Mouse (Mus musculus): ENCODE results near the gene Slc30a4. TPM values are rescaled to one million over a fixed set of nuclear protein-coding genes. Genes with fewer than 3 reads are reported as not detected.

Gene Slc30a4
- polyA plus RNA-seq, 1 experiment from 2014 or later, result 3.7 TPM

GRCm38 (mm10) chr2:122709156-122709555 is 6.7 kb upstream of the Slc30a4 start:
- Histone ChIP-seq H3K4me3 (no peak overlapping the region), H3K9me3 (no peaks in the 10 kb centered on the region)
- WGBS, result 72% methylated on average over 1 of the region's 1 CpGs

GRCm38 (mm10) chr2:122708080-122708479 is 5.6 kb upstream of the Slc30a4 start:
- Histone ChIP-seq H3K27ac (no peak overlapping the region), H3K27me3 (ENCODE audit: insufficient read depth, poor library complexity, severe bottlenecking) (peaks cover 15% of the 10 kb centered on the region), H3K9me3 (no peaks in the 10 kb centered on the region), H3K4me3 (no peak overlapping the region), H3K4me1 (replicated peaks) (0 out of 2 replicates have a peak, but pooled peaks cover 4% of the 10 kb centered on the region), H3K36me3 (no peaks in the 10 kb centered on the region)
- DNase-seq (ENCODE audit: low spot score), result no peak
- 72% methylated on average over 3 of the region's 3 CpGs for WGBS

More at GRCm38 (mm10) chr2:122709156-122709555, 6.7 kb upstream of the Slc30a4 start:
- DNase-seq (ENCODE audit: low spot score), result no peak
- Histone ChIP-seq H3K27ac (no peak overlapping the region), H3K36me3 (no peaks in the 10 kb centered on the region), H3K27me3 (ENCODE audit: insufficient read depth, poor library complexity, severe bottlenecking) (peaks cover 4% of the 10 kb centered on the region), H3K4me1 (replicated peaks) (0 out of 2 replicates have a peak, but pooled peaks cover 4% of the 10 kb centered on the region)

GRCm38 (mm10) chr2:122704572-122704971 is 2.1 kb upstream of the Slc30a4 start:
- Histone ChIP-seq H3K27ac (no peak overlapping the region), H3K9me3 (no peaks in the 10 kb centered on the region), H3K27me3 (ENCODE audit: insufficient read depth, poor library complexity, severe bottlenecking) (peaks cover 23% of the 10 kb centered on the region), H3K4me3 (no peak overlapping the region), H3K4me1 (replicated peaks) (peaks cover 22% of the 10 kb centered on the region), H3K36me3 (no peaks in the 10 kb centered on the region)
- DNase-seq (ENCODE audit: low spot score), result no peak
- 87% methylated on average over 2 of the region's 2 CpGs for WGBS

- no peak for DNase-seq (ENCODE audit: low spot score)
Measured at GRCm38 (mm10) chr2:122701871-122702180, 637 bp downstream of the Slc30a4 start.

GRCm38 (mm10) chr2:122701012-122701411 is 1.5 kb downstream of the Slc30a4 start:
- DNase-seq (ENCODE audit: low spot score), result no peak
- H3K36me3 ChIP-seq, result no peaks in the 10 kb centered on the region
- WGBS, result 69% methylated on average over 8 of the region's 8 CpGs
- peak overlapping the region; percentile 75; the same call in 1 of the 2 replicates for H3K4me3 ChIP-seq
- peaks cover 23% of the 10 kb centered on the region for H3K27me3 ChIP-seq (ENCODE audit: insufficient read depth, poor library complexity, severe bottlenecking)
- no peaks in the 10 kb centered on the region for H3K9me3 ChIP-seq
- H3K27ac ChIP-seq, result no peak overlapping the region
- H3K4me1 ChIP-seq (replicated peaks), result peaks cover 18% of the 10 kb centered on the region

More at GRCm38 (mm10) chr2:122701871-122702180, 637 bp downstream of the Slc30a4 start:
- WGBS, result under 1% methylated on average over 15 of the region's 15 CpGs
- Histone ChIP-seq H3K36me3 (no peaks in the 10 kb centered on the region), H3K4me1 (replicated peaks) (peaks cover 18% of the 10 kb centered on the region), H3K27ac (peak overlapping the region; percentile 89), H3K27me3 (ENCODE audit: insufficient read depth, poor library complexity, severe bottlenecking) (peaks cover 23% of the 10 kb centered on the region), H3K4me3 (peak overlapping the region; percentile 75), H3K9me3 (no peaks in the 10 kb centered on the region)

GRCm38 (mm10) chr2:122697526-122697925 is 4.9 kb downstream of the Slc30a4 start:
- Histone ChIP-seq H3K36me3 (no peaks in the 10 kb centered on the region), H3K4me1 (replicated peaks) (peaks cover 18% of the 10 kb centered on the region), H3K27me3 (ENCODE audit: insufficient read depth, poor library complexity, severe bottlenecking) (peaks cover 6% of the 10 kb centered on the region), H3K4me3 (no peak overlapping the region), H3K27ac (no peak overlapping the region), H3K9me3 (no peaks in the 10 kb centered on the region)
- WGBS, result 89% methylated on average over 2 of the region's 2 CpGs
- no peak for DNase-seq (ENCODE audit: low spot score)

GRCm38 (mm10) chr2:122686665-122687064 is 15.8 kb downstream of the Slc30a4 start:
- Histone ChIP-seq H3K27ac (no peak overlapping the region), H3K36me3 (no peaks in the 10 kb centered on the region), H3K4me1 (replicated peaks) (no peaks in the 10 kb centered on the region), H3K4me3 (no peak overlapping the region), H3K27me3 (ENCODE audit: insufficient read depth, poor library complexity, severe bottlenecking) (no peaks in the 10 kb centered on the region), H3K9me3 (peaks cover 6% of the 10 kb centered on the region)
- 81% methylated on average over 6 of the region's 6 CpGs for WGBS
- DNase-seq (ENCODE audit: low spot score), result no peak

GRCm38 (mm10) chr2:122683641-122684040 is 18.8 kb downstream of the Slc30a4 start:
- 86% methylated on average over 1 of the region's 1 CpGs for WGBS
- Histone ChIP-seq H3K27ac (no peak overlapping the region), H3K9me3 (peaks cover 13% of the 10 kb centered on the region), H3K27me3 (ENCODE audit: insufficient read depth, poor library complexity, severe bottlenecking) (no peaks in the 10 kb centered on the region), H3K4me3 (no peak overlapping the region), H3K4me1 (replicated peaks) (no peaks in the 10 kb centered on the region), H3K36me3 (no peaks in the 10 kb centered on the region)
- no peak for DNase-seq (ENCODE audit: low spot score)

GRCm38 (mm10) chr2:122682520-122682919 is 19.9 kb downstream of the Slc30a4 start:
- no peak overlapping the region for H3K27ac ChIP-seq
- H3K9me3 ChIP-seq, result peaks cover 13% of the 10 kb centered on the region
- no peaks in the 10 kb centered on the region for H3K27me3 ChIP-seq (ENCODE audit: insufficient read depth, poor library complexity, severe bottlenecking)
- no peak for DNase-seq (ENCODE audit: low spot score)
- H3K4me1 ChIP-seq (replicated peaks), result no peaks in the 10 kb centered on the region
- H3K36me3 ChIP-seq, result no peaks in the 10 kb centered on the region
- 77% methylated on average over 2 of the region's 2 CpGs for WGBS
- H3K4me3 ChIP-seq, result no peak overlapping the region

- Histone ChIP-seq H3K27ac (no peak overlapping the region), H3K4me1 (replicated peaks) (no peaks in the 10 kb centered on the region), H3K27me3 (ENCODE audit: insufficient read depth, poor library complexity, severe bottlenecking) (no peaks in the 10 kb centered on the region), H3K4me3 (no peak overlapping the region), H3K36me3 (no peaks in the 10 kb centered on the region), H3K9me3 (peaks cover 13% of the 10 kb centered on the region)
- WGBS, result 86% methylated on average over 5 of the region's 5 CpGs
- DNase-seq (ENCODE audit: low spot score), result no peak
Measured at GRCm38 (mm10) chr2:122681379-122682137, 20.9 kb downstream of the Slc30a4 start.

GRCm38 (mm10) chr2:122675126-122675525 is 27.3 kb downstream of the Slc30a4 start:
- Histone ChIP-seq H3K9me3 (no peaks in the 10 kb centered on the region), H3K27me3 (ENCODE audit: insufficient read depth, poor library complexity, severe bottlenecking) (no peaks in the 10 kb centered on the region), H3K27ac (no peak overlapping the region), H3K4me3 (no peak overlapping the region), H3K4me1 (replicated peaks) (no peaks in the 10 kb centered on the region), H3K36me3 (no peaks in the 10 kb centered on the region)
- WGBS, result 90% methylated on average over 2 of the region's 2 CpGs
- DNase-seq (ENCODE audit: low spot score), result no peak

- H3K27ac ChIP-seq, result no peak overlapping the region
- WGBS, result 74% methylated on average over 5 of the region's 5 CpGs
- no peaks in the 10 kb centered on the region for H3K36me3 ChIP-seq
- no peaks in the 10 kb centered on the region for H3K9me3 ChIP-seq
- no peaks in the 10 kb centered on the region for H3K27me3 ChIP-seq (ENCODE audit: insufficient read depth, poor library complexity, severe bottlenecking)
- no peaks in the 10 kb centered on the region for H3K4me1 ChIP-seq (replicated peaks)
- no peak overlapping the region for H3K4me3 ChIP-seq
- no peak for DNase-seq (ENCODE audit: low spot score)
Measured at GRCm38 (mm10) chr2:122672841-122673240, 29.6 kb downstream of the Slc30a4 start.

- Histone ChIP-seq H3K4me1 (replicated peaks) (no peaks in the 10 kb centered on the region), H3K9me3 (no peaks in the 10 kb centered on the region), H3K4me3 (no peak overlapping the region), H3K27me3 (ENCODE audit: insufficient read depth, poor library complexity, severe bottlenecking) (no peaks in the 10 kb centered on the region), H3K36me3 (no peaks in the 10 kb centered on the region), H3K27ac (no peak overlapping the region)
- 81% methylated on average over 5 of the region's 5 CpGs for WGBS
- DNase-seq (ENCODE audit: low spot score), result no peak
Measured at GRCm38 (mm10) chr2:122671714-122672113, 30.7 kb downstream of the Slc30a4 start.
